ENCODE assay signal across 8 mouse cellular contexts in the genomic region with DNA sequence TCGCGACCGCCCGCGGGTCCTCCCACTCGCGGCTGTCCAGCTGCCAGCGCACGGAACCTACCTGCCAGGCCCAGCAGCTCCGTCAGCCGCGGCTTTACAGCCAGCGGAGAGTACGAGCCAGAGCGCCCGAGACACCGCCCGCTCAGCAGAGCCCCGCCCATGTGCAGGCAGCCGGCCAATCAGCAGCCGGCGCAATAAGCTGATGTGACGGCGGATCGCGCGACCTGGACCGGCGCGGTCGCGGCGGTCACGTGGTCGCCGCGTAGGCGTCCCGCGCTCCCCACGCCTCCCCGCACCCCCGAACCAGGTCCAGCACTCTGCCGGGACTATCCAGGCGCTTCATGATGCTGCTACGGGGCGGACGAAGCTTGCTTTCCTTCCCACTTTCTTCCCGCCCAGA. TPM values are rescaled to one million over a fixed set of nuclear protein-coding genes. Genes with fewer than 3 reads are reported as not detected.
DNase-seq lines count a peak whose midpoint lies in the region; ATAC-seq lines count a peak whose summit lies in the region.

Gene Sc5d, minus strand, starts transcription at position 112 of the 400 bp plus-strand sequence.

- peaks cover 19% of the 10 kb centered on the region for H3K4me1 ChIP-seq in heart, embryonic 13.5 days
- peaks cover 39% of the 10 kb centered on the region for H3K4me1 ChIP-seq in liver, embryonic 12.5 days
- H3K4me1 ChIP-seq in stomach, embryonic 15.5 days = 0 out of 2 replicates have a peak, but pooled peaks cover 3% of the 10 kb centered on the region

- H3K9ac ChIP-seq in heart, embryonic 13.5 days = peak within 1 kb of the TSS; percentile 93
- H3K9ac ChIP-seq in liver, embryonic 12.5 days = peak within 1 kb of the TSS; percentile 91
- H3K9ac ChIP-seq in stomach, embryonic 15.5 days = peak within 1 kb of the TSS; percentile 76

- H3K4me2 ChIP-seq in heart, embryonic 13.5 days = peak within 1 kb of the TSS; percentile 89
- H3K4me2 ChIP-seq in liver, embryonic 12.5 days = peak within 1 kb of the TSS; percentile 95
- H3K4me2 ChIP-seq in stomach, embryonic 15.5 days = peak within 1 kb of the TSS; percentile 81

- peaks cover 23% of the 10 kb centered on the region for H3K36me3 ChIP-seq in heart, embryonic 13.5 days
- peaks cover 7% of the 10 kb centered on the region for H3K36me3 ChIP-seq in liver, embryonic 12.5 days
- no peaks in the 10 kb centered on the region; the same call in 1 of the 2 replicates for H3K36me3 ChIP-seq in stomach, embryonic 15.5 days

- peak within 1 kb of the TSS; percentile 54 for H3K27ac ChIP-seq in heart, embryonic 13.5 days (replicated peaks)
- H3K27ac ChIP-seq in liver, embryonic 12.5 days = peak within 1 kb of the TSS; percentile 75
- H3K27ac ChIP-seq in stomach, embryonic 15.5 days = peak within 1 kb of the TSS; percentile 79

- under 1% methylated on average over 49 of the region's 49 CpGs for WGBS in heart, embryonic 13.5 days
- under 1% methylated on average over 49 of the region's 49 CpGs for WGBS in liver, embryonic 12.5 days (ENCODE audit: insufficient replicate concordance)
- WGBS in stomach, embryonic 15.5 days = under 1% methylated on average over 49 of the region's 49 CpGs

- H3K9me3 ChIP-seq in heart, embryonic 13.5 days = no peaks in the 10 kb centered on the region
- no peaks in the 10 kb centered on the region for H3K9me3 ChIP-seq in liver, embryonic 12.5 days (replicated peaks)
- no peaks in the 10 kb centered on the region for H3K9me3 ChIP-seq in stomach, embryonic 15.5 days

- H3K4me3 ChIP-seq in heart, embryonic 13.5 days = peak within 1 kb of the TSS; percentile 80
- H3K4me3 ChIP-seq in liver, embryonic 12.5 days = peak within 1 kb of the TSS; percentile 80
- peak within 1 kb of the TSS; percentile 82 for H3K4me3 ChIP-seq in stomach, embryonic 15.5 days (replicated peaks)

- H3K27me3 ChIP-seq in heart, embryonic 13.5 days (replicated peaks) = no peaks in the 10 kb centered on the region
- H3K27me3 ChIP-seq in liver, embryonic 12.5 days (replicated peaks) = no peaks in the 10 kb centered on the region
- no peaks in the 10 kb centered on the region for H3K27me3 ChIP-seq in stomach, embryonic 15.5 days (replicated peaks)

- peak; percentile 100 for ATAC-seq in erythroid progenitor cell, adult 5-6 weeks (replicated peaks; ENCODE audit: low FRiP score, poor library complexity, severe bottlenecking)
- ATAC-seq in heart, embryonic 13.5 days (ENCODE audit: extremely low read depth, insufficient number of reproducible peaks, low FRiP score, low TSS enrichment) = peak; percentile 100
- ATAC-seq in liver, embryonic 12.5 days = peak; percentile 98
- peak; percentile 99 for ATAC-seq in stomach, embryonic 15.5 days (ENCODE audit: insufficient read depth, low FRiP score, low read depth)

- peak; percentile 96 for DNase-seq in CD4-positive helper T cell, adult 2 months (ENCODE audit: low read depth, low spot score)
- DNase-seq in brain, embryonic 18.5 days (ENCODE audit: low read depth, low spot score) = peak; percentile 86
- DNase-seq in kidney, postnatal 10 days = peak; percentile 97
- DNase-seq in natural killer cell, adult 2 months (ENCODE audit: low spot score in 2 of 2) = peak; percentile 82 to 90

RNA-seq across cellular contexts. Expression of gene Sc5d, which starts in this region (rescaled TPM):
- total RNA-seq in erythroid progenitor cell, adult 5-6 weeks (2015; ENCODE audit: low replicate concordance) = 6.7 and 8.3 TPM in 2 replicates
- total RNA-seq in erythroid progenitor cell, adult 5-6 weeks (2017; ENCODE audit: low replicate concordance) = 5.6 and 8.9 TPM in 2 replicates
- polyA plus RNA-seq in heart, embryonic 13.5 days (2015; fragmentation: Nextera tagmentation; extraction: Ambion mirVana) = 29.1 TPM in 2 replicates
- polyA plus RNA-seq in liver, embryonic 12.5 days (2016; fragmentation: Nextera tagmentation; extraction: Ambion mirVana) = 60.9 and 64.8 TPM in 2 replicates
- polyA plus RNA-seq in stomach, embryonic 15.5 days (2015; fragmentation: Nextera tagmentation; extraction: Ambion mirVana) = 64.8 and 72.1 TPM in 2 replicates

Comparison
In these comparisons a context has a peak if more than half of its experiments do, and no peak if none do; other contexts are left out.
1. Peak in every context shown above with its lines: DNase-seq, ATAC-seq, H3K4me3 ChIP-seq and H3K27ac ChIP-seq.